Mouse (Mus musculus): ENCODE data around the gene AA986860.

DNA sequence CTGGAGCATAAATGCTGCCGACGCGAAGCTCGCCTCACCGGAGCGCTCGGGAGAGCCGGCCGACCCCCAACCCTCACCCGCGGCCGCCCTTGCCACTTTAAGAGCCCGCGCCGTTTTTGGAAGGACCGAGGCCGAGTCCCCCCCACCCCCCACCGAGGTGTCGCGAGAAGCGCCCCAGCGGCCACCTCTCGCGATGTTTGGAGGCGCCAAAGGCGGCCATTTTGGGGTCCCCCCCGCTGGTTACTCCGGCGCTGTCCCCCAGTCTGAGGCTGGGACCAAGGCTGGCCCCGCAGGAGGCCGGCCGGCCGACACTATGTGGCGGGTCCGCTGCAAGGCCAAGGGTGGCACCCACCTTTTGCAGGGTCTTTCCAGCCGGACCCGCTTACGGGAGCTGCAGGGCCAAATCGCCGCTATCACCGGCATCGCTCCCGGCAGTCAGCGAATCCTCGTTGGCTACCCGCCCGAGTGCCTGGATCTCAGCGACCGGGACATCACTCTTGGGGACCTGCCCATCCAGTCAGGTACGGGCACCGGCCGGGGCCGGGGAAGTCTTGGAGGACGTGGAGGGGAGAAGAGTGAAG, 14.4 kb upstream of the AA986860 start, which contains the start of gene Yod1:
- no peak for TF ChIP-seq CTCF (conservative IDR thresholded peaks at IDR 0.05; ENCODE audit: low read length)
- TF ChIP-seq POU5F1 (IDR thresholded peaks at IDR 0.05; ENCODE audit: borderline replicate concordance, low read length): no peak

All from E14TG2a.4 (cell line).